Mouse (Mus musculus) erythroblast, embryonic 14.5 days (primary cell): Measurements from ENCODE around the gene Zkscan5.

ENCODE experiments used
- GATA1 ChIP-seq: IDR thresholded peaks from 2 replicates; pipeline ENCODE4 v1.6.1; 2012; ENCODE audit warnings: low read length, inconsistent platforms, mixed read lengths
- TAL1 ChIP-seq: IDR thresholded peaks from 3 replicates; pipeline ENCODE4 v1.6.1; 2012; ENCODE audit warnings: low read length, inconsistent platforms, mixed read lengths

GRCm38 (mm10) chr5:145211340-145211739, 7.0 kb downstream of the Zkscan5 start:
- TF ChIP-seq TAL1, result no peak
- no peak for TF ChIP-seq GATA1
